Mouse (Mus musculus) kidney, postnatal 0 days (tissue): Measurements from ENCODE around the gene Mical2. TPM values are rescaled to one million over a fixed set of nuclear protein-coding genes. Genes with fewer than 3 reads are reported as not detected.

Experiments
- ATAC-seq: fragments of 200-750 bp; cut with Nextera tagmentation; replicated peaks from 2 replicates; pipeline ENCODE4 v1.8.0; 2017; ENCODE audit warnings: low read depth, moderate number of reproducible peaks, moderate TSS enrichment, moderate library complexity; ENCODE audit not compliant: low FRiP score
- DNase-seq: peaks from one replicate; pipeline ENCODE4 v3.0.0-alpha.2; 2016; ENCODE audit warnings: low spot score
- H3K27ac ChIP-seq: fragments of 300-500 bp; sonication (generic); 2 replicates; pipeline ENCODE4 v1.5.1; 2014; ENCODE audit warnings: mild to moderate bottlenecking
- H3K27me3 ChIP-seq: fragments of 300-500 bp; sonication (generic); 2 replicates; pipeline ENCODE4 v1.6.1; 2014; ENCODE audit warnings: low read length, mixed read lengths; ENCODE audit not compliant: insufficient read depth
- H3K36me3 ChIP-seq: fragments of 300-500 bp; sonication (generic); 2 replicates; pipeline ENCODE4 v1.6.1; 2014; ENCODE audit warnings: low read length, mixed read lengths; ENCODE audit not compliant: insufficient read depth
- H3K4me1 ChIP-seq: fragments of 300-500 bp; sonication (generic); replicated peaks from 2 replicates; pipeline ENCODE4 v1.6.1; 2014; ENCODE audit warnings: antibody characterized with exemption, low read length, mixed read lengths; ENCODE audit not compliant: insufficient read depth
- H3K4me2 ChIP-seq: fragments of 300-500 bp; sonication (generic); 2 replicates; pipeline ENCODE4 v1.6.1; 2014; ENCODE audit warnings: mild to moderate bottlenecking, low read length, moderate library complexity, mixed read lengths
- H3K4me3 ChIP-seq: fragments of 300-500 bp; sonication (generic); replicated peaks from 2 replicates; pipeline ENCODE4 v1.5.1; 2014; ENCODE audit warnings: low read depth, low read length
- H3K9ac ChIP-seq: fragments of 300-500 bp; sonication (generic); 2 replicates; pipeline ENCODE4 v1.6.1; 2014; ENCODE audit warnings: low read depth, low read length
- H3K9me3 ChIP-seq: fragments of 300-500 bp; sonication (generic); replicated peaks from 2 replicates; pipeline ENCODE4 v1.6.1; 2016; ENCODE audit warnings: low read length, inconsistent platforms, mixed read lengths
- CTCF ChIP-seq: IDR thresholded peaks from 2 replicates; pipeline ENCODE4 v1.5.1; 2016; ENCODE audit warnings: antibody characterized with exemption, low read depth, mild to moderate bottlenecking, moderate library complexity
- WGBS: fragments of 180-500 bp; shearing (Covaris S2); extraction: QIAGEN DNeasy Blood & Tissue Kit; methylation state at CpG from one replicate; pipeline ENCODE4 v1.1.7; 2014; 5-methylcytosine and 5-hydroxymethylcytosine counted together
- polyA plus RNA-seq: library from polyadenylated mRNA; unstranded; fragments of >200 nt; fragmentation: Nextera tagmentation; extraction: Ambion mirVana; gene quantifications from 2 replicates; pipeline ENCODE4 v1.2.1, GENCODE M21; 2015

Gene Mical2
- polyA plus RNA-seq, 1 experiment from 2014 or later, result 5.1 TPM

GRCm38 (mm10) chr7:112245839-112246438 is 20.3 kb downstream of the Mical2 start:
- Histone ChIP-seq H3K27ac (no peak overlapping the region), H3K9ac (no peak overlapping the region), H3K27me3 (no peaks in the 10 kb centered on the region), H3K9me3 (no peaks in the 10 kb centered on the region), H3K36me3 (no peaks in the 10 kb centered on the region), H3K4me3 (no peak overlapping the region), H3K4me1 (no peaks in the 10 kb centered on the region), H3K4me2 (no peak overlapping the region)
- no peak for DNase-seq
- ATAC-seq, result no peak
- 84% methylated on average over 4 of the region's 4 CpGs for WGBS
- TF ChIP-seq CTCF, result no peak

- no peak overlapping the region for H3K9ac ChIP-seq
- WGBS, result 86% methylated on average over 4 of the region's 4 CpGs
- no peaks in the 10 kb centered on the region for H3K9me3 ChIP-seq
- ATAC-seq, result no peak
- H3K27ac ChIP-seq, result no peak overlapping the region
- no peaks in the 10 kb centered on the region for H3K27me3 ChIP-seq
- TF ChIP-seq CTCF, result no peak
- no peak overlapping the region for H3K4me2 ChIP-seq
- H3K4me3 ChIP-seq, result no peak overlapping the region
- no peaks in the 10 kb centered on the region for H3K36me3 ChIP-seq
- H3K4me1 ChIP-seq, result no peaks in the 10 kb centered on the region; the same call in 1 of the 2 replicates
- DNase-seq, result no peak
Observed at GRCm38 (mm10) chr7:112246442-112246841, 20.8 kb downstream of the Mical2 start.

GRCm38 (mm10) chr7:112247890-112248289 is 22.2 kb downstream of the Mical2 start:
- ATAC-seq (no peak), DNase-seq (no peak)
- Histone ChIP-seq H3K27ac (no peak overlapping the region), H3K9me3 (no peaks in the 10 kb centered on the region), H3K4me2 (no peak overlapping the region), H3K27me3 (no peaks in the 10 kb centered on the region), H3K9ac (no peak overlapping the region), H3K36me3 (no peaks in the 10 kb centered on the region), H3K4me1 (peaks cover 9% of the 10 kb centered on the region), H3K4me3 (no peak overlapping the region)
- 45% methylated on average over 3 of the region's 3 CpGs for WGBS
- TF ChIP-seq CTCF, result no peak

GRCm38 (mm10) chr7:112249476-112249875 is 23.8 kb downstream of the Mical2 start:
- WGBS, result 77% methylated on average over 4 of the region's 4 CpGs
- no peak for TF ChIP-seq CTCF
- Histone ChIP-seq H3K4me2 (no peak overlapping the region), H3K27me3 (no peaks in the 10 kb centered on the region), H3K4me1 (peaks cover 9% of the 10 kb centered on the region), H3K36me3 (no peaks in the 10 kb centered on the region), H3K9ac (no peak overlapping the region), H3K27ac (no peak overlapping the region), H3K4me3 (no peak overlapping the region), H3K9me3 (no peaks in the 10 kb centered on the region)
- DNase-seq, result no peak
- no peak for ATAC-seq

GRCm38 (mm10) chr7:112252065-112252464 is 26.4 kb downstream of the Mical2 start:
- no peaks in the 10 kb centered on the region for H3K27me3 ChIP-seq
- ATAC-seq (peak; percentile 94), DNase-seq (peak; percentile 80)
- H3K36me3 ChIP-seq, result no peaks in the 10 kb centered on the region
- H3K9me3 ChIP-seq, result no peaks in the 10 kb centered on the region
- no peak for TF ChIP-seq CTCF
- 12% methylated on average over 5 of the region's 5 CpGs for WGBS
- H3K9ac ChIP-seq, result no peak overlapping the region
- peaks cover 9% of the 10 kb centered on the region for H3K4me1 ChIP-seq
- H3K27ac ChIP-seq, result peak overlapping the region; percentile 50
- H3K4me2 ChIP-seq, result no peak overlapping the region
- no peak overlapping the region for H3K4me3 ChIP-seq

- no peak overlapping the region for H3K4me2 ChIP-seq
- WGBS, result 84% methylated on average over 3 of the region's 3 CpGs
- H3K4me1 ChIP-seq, result peaks cover 12% of the 10 kb centered on the region
Observed at GRCm38 (mm10) chr7:112254233-112254632, 28.6 kb downstream of the Mical2 start.

GRCm38 (mm10) chr7:112255248-112255866 is 29.7 kb downstream of the Mical2 start:
- H3K4me3 ChIP-seq, result no peak overlapping the region
- no peak overlapping the region for H3K9ac ChIP-seq
- no peaks in the 10 kb centered on the region for H3K27me3 ChIP-seq
- H3K36me3 ChIP-seq, result no peaks in the 10 kb centered on the region
- H3K4me1 ChIP-seq, result peaks cover 12% of the 10 kb centered on the region
- no peak for TF ChIP-seq CTCF
- 64% methylated on average over 3 of the region's 3 CpGs for WGBS
- no peak for DNase-seq
- ATAC-seq, result no peak
- H3K9me3 ChIP-seq, result no peaks in the 10 kb centered on the region
- no peak overlapping the region for H3K27ac ChIP-seq
- H3K4me2 ChIP-seq, result no peak overlapping the region

More at GRCm38 (mm10) chr7:112254233-112254632, 28.6 kb downstream of the Mical2 start:
- TF ChIP-seq CTCF, result no peak
- Histone ChIP-seq H3K9ac (no peak overlapping the region), H3K36me3 (no peaks in the 10 kb centered on the region), H3K4me3 (no peak overlapping the region), H3K27me3 (no peaks in the 10 kb centered on the region), H3K27ac (no peak overlapping the region), H3K9me3 (no peaks in the 10 kb centered on the region)
- no peak for DNase-seq
- ATAC-seq, result no peak
